Mouse (Mus musculus) spleen, postnatal 10 days (tissue): Measurements from ENCODE around the gene Scgb2b21.
"Not testable (repeated sequence)": the region's sequence is repeated elsewhere in the genome, so short reads cannot be mapped to it uniquely, and the experiment has no call there.

Experiments used
- DNase-seq, 2 experiments: peaks; one replicate each; pipeline ENCODE4 v3.0.0; 2021 to 2022; ENCODE audit warnings: low spot score in 2 of 2

Scgb2b21 gene

DNA sequence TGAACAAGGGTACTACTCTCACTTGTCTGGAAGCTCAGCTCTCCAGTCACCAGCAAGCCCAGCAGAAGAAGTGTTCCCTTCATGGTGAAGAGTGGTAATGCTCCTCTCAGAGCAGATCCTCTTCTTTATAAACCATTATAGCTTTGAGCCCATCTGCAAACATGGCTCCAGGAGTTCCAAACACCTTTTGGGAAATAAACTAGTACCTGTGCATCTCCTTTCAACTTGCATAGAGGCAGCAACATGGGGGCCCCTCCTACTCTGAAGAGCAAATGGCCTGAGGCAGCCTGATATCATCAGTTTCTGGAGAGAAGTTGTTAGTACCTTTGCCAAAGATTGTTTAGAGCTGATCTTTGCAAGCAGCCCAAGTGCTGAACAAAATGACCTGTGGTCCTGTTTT is at the start of gene Scgb2b21:
Scgb2b21 (minus strand) TSS at position 101 of the 400 bp plus-strand sequence.
- no peak for DNase-seq

DNA sequence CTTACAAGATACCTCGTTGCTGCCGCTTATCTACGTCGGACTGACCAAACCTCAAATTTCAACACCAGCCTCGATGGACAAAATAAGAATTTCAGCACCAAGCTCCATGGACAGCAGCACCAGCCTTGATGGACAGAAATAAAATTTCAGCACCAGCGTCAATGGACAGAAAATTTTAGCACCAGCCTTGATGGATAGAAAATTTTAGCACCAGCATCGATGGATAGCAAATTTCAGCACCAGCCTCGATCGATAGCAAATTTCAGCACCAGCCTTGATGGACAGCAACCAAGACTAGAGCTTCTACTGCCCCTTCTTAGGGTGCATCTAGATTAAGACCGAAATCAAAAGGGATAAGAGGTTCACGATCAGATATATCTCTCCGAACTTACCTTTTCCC is 23.2 kb upstream of the Scgb2b21 start:
- not testable (repeated sequence) for DNase-seq
